Mouse (Mus musculus): ENCODE measurements around the gene Cts6.
"Not testable (repeated sequence)": the region's sequence is repeated elsewhere in the genome, so short reads cannot be mapped to it uniquely, and the experiment has no call there.

Gene Cts6

DNA sequence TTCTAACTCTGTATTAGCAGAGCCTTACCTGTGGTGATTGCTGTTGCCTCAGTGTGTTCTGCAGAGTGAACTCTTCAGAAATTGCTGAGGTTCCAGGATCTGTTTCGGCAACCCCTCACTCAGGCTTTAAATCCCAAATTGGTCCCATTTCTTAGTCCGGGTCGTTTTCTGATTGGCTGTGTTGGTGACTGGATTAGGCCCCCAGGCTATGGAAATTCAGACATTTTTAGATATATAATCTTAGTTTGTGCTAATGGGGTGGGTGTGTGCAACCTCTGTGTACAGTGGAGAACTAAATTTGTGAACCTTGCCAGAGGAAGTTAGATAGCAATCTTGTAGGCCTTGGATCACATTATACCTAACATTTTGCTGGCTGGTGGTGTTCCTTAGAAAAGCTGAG, at the start of gene Cts6:
Gene Cts6 (minus strand): TSS at position 101 of the 400 bp plus-strand sequence.
- DNase-seq (ENCODE audit: low spot score in 2 of 2): no peak

DNA sequence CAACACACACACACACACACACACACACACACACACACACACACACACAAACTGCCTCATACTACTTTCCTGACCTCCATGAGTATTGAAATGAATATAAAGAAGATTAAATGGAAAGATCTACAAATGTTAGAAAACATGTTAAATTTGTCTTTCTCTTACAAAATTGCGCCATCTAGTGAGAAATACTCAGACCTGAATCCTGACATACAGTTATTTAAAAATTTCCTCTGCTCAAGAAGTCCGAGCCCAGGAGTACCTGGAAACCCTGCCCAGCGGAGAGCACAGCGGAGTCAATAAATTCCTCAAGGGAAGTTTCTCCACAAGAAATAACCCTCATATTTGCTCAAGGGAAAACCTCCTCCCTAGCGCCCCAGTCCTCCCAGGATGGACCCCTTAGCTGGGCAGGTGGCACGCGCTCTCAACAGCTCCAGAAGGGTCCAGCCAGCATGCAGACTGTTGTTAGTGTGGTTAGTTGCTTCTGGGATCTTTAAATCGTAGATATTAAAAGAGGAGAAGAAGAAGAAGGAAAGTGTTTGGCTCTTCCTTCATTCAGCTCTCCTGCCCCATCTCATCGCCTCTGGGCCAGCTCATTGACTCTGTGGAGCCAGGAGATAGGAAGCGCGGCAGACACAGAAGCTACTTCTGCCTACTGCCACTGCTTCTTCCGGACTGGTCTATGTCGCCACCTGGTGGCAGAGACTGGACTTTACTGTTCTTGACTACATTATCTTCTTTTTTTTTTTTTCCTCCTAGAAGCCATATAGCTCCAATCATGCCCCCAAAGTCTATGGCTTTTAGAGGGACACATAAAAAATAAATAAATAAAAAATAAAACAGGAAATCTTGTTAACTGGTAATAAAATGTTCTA, 38.1 kb upstream of the Cts6 start:
- DNase-seq (ENCODE audit: low spot score in 2 of 2): peak in 1 of 2 experiments; percentile 9

DNA sequence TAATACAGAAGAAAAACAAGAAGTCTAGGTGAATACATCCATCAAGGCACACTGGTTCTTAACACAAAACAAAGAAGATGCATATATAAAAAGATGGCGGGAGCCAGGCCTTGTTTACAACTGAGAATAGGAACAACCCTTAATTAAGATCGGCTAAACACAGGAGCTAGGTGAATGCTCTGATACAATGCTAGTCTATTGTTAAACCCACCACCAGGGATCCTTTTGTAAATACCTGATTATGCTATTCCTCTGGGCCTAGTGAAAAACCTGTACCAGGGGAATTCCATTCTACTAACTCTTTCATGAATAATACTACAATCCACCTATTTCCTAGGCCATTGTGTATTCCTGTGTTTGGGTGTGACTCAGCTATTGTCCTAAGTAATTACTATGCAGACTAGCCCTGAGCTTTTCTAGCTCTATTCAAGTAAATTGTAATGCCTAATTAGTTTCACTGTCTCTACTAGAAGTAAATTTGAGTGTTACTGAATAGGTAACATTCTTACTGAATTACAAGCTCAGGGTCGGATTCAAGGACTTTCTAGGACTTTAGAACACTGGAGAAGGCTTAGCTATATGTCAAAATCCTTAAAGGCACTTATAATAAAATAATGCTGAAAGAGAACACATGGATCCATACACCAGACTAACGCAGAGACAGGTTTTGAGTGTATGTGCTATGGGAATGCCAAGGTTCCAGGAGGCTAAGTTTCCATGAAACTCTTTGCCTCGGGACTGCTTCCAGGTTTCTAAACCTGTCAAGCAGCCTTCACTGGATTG, 17.9 kb downstream of the Cts6 start:
- not testable (repeated sequence) for DNase-seq (ENCODE audit: low spot score in 2 of 2)

DNA sequence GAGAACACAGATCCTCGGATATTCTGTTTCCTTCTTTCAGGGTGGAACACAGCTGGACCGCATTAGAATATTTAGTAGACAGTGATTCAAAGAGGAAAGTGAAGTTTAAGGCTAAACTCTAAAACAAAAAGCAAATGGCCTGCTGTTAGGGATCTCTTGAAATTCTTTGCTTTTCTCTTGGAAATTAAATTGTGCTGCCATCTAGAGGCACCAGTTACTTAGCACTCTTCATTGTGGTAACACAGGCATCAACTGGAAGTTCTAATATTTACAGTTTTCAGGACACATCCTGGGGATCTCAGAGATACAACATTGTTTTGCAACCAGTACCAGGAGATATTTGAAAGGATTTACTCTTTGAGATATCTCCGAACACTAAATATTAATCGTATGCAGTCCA, 38.6 kb downstream of the Cts6 start:
- no peak for DNase-seq (ENCODE audit: low spot score in 2 of 2)

DNA sequence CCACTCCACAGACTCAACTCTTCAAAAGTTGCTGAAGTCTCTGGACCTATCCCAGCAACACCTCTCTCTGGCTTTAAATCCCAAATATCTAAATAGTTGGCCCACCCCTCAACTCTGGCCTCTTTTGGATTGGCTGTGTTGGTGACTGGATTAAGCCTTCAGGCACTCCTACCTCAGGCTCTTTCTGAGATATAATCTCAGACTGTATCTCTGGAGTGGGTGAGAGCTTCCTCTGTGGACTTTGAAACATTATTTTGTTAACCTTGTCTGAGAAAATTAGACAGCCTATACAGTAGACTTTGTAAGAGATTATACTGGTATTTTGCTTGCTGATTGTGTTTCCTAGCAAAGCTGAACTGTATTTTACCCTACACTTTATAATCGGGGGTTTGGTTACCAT, 39.1 kb downstream of the Cts6 start, which contains the start of gene Ctsr:
Gene Ctsr (minus strand): TSS at position 101 of the 400 bp plus-strand sequence.
- no peak for DNase-seq (ENCODE audit: low spot score in 2 of 2)
